Mouse (Mus musculus) embryonic fibroblast, embryonic 13.5 days (primary cell): ENCODE data around the gene Arnt2.

Source experiments
- CTCF ChIP-seq: IDR thresholded peaks from 2 replicates; pipeline ENCODE4 v1.5.1; 2011; ENCODE audit warnings: mild to moderate bottlenecking, control low read depth, low read length, moderate library complexity, borderline replicate concordance; ENCODE audit not compliant: insufficient read depth
- POLR2A ChIP-seq: IDR thresholded peaks from 2 replicates; pipeline ENCODE4 v1.6.1; 2011; ENCODE audit warnings: low read depth, mild to moderate bottlenecking, control low read depth, low read length, moderate library complexity

DNA sequence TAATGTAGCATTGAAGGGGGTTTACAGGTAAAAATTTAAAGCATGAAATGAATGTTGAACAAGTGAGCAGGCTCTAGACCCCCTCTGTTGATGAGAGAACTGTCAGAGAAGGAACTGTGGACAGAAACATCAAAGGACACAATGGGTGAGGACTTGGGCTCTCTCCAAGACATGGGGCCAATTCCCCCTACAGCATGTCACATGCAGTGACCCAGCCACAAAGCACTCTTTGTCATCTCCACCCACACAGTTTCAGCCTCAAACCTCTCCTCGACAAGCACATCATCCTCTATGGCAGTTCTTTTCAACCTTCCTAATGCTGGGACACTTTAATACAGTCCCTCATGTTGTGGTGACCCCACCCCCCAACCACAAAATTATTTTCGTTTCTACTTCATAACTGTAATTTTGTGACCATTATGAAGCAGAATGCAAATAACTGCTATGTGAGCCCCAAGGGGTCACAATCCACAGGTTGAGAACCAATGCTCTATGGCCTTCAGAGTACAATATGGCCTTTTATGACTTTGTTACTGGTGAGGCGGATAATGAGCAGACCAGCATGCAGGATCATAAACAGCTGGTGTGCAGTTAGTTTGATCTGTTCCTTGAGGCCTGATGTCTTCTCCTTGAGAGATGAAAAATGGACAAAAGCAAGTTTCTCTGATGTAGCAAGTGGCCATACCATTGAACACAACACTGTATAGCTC, 10.8 kb upstream of the Arnt2 start:
- no peak for TF ChIP-seq POLR2A
- no peak for TF ChIP-seq CTCF
